Mouse (Mus musculus) cerebellum, adult 9-10 months (tissue): Measurements from ENCODE around the gene Banp.

ENCODE experiments used
- DNase-seq: peaks from one replicate; pipeline ENCODE4 v3.0.0; 2022

The Banp gene

GRCm38 (mm10) chr8:122073964-122074363, 124.4 kb downstream of the Banp start:
- DNase-seq, result no peak

DNA sequence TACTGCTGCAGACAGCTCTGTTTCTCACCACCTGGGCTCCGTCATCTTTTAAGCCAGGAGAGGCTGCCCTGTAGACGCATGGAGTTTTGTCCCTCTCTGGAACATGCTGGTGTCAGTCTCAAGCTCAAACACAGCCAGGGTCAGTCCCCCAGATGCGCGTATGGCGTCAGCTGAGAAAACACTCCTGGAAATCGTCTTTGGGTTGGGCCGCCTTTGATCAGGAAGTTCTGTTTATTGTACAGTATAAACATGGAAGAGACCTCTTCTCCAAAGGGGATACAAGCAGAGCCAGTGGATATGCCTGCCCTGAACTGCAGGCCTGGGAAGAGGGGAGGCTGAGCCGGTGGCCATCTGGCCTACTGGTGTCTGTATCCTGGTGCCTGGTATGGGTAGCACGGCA, 124.9 kb downstream of the Banp start:
- DNase-seq, result no peak

- no peak for DNase-seq
Measured at GRCm38 (mm10) chr8:122074977-122075376, 125.4 kb downstream of the Banp start.

DNA sequence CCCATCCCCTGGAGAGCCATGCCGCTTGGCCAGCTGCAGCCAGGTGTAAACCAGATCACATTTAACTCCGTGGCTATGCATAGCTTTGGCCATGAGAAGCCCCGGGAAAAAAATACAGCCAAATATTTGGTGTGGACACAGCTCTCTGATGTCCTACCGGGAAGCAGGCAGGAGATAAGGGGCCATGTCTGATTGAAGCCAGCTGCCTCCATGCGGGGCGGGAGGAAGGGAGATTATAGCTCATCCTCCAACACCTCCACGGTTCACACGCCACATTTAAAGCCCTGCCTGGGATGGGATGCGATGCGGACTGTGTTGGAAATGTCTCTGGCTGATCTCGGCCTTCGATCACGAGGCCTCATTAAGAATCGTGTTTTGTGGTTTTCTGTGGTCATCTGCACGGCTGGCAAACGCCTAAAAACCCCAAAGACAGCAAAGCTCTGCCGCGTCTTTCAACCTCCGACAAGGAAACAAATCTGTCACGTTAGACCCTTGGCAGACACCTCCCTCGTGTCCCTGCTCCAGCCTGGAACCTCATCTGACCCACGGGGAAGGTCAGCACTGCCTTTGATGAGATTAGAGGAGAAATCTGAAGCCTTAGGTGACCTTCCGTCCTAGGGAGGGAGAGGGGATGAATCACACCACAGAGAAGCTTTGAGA, 126.8 kb downstream of the Banp start:
- DNase-seq, result no peak

- DNase-seq, result no peak
Measured at GRCm38 (mm10) chr8:122078321-122078720, 128.8 kb downstream of the Banp start.
